Mouse (Mus musculus) right cerebral cortex, postnatal 25 days (tissue): ENCODE data around the gene 4933428G20Rik.

Experiments
- DNase-seq: peaks from one replicate; pipeline ENCODE4 v3.0.0; 2022

Gene 4933428G20Rik

DNA sequence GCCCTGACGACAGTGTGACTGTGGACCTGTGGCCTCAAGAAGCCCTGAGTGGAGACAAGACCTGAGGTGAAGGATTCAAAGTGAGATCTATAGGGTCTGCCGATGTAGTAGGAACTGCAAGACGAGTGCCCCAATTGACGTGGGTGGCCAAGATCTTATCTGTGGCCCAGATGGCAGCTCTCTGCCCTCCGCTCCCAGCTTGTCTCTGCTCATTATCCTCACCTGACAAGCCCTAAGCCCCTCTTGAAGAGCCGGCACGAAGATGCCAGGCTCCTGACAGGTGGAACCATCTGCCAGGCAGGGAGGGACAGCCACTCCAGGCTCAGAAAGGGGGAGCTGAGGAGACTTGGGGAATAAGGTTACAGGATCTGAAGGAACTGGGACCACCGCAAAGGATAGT lies 32.2 kb upstream of the 4933428G20Rik start:
- DNase-seq, result no peak

- DNase-seq, result peak; percentile 92
Measured at GRCm38 (mm10) chr11:97531381-97532260, 31.5 kb upstream of the 4933428G20Rik start.

- no peak for DNase-seq
Measured at GRCm38 (mm10) chr11:97530961-97531360, 30.8 kb upstream of the 4933428G20Rik start.

DNA sequence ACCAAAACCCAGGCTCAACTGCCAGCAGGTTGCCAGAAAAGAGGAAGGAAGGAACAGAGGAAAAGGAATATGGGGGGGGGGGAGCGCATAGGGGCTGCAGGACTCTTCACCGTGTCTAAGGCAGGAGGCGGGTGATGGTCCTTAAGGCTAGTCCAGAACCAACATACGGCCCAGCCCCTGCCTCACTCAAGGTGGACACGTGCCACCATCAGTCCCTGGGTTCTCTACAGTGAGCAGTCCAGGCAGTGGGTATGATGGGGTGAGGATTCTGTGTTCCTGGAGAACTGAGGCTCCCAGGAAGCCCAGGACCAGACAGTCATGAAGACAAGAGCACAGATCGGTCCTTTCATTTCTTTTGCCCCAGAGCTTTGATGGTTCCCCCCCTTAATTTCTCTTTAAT lies 29.9 kb upstream of the 4933428G20Rik start:
- DNase-seq, result no peak

- no peak for DNase-seq
Measured at GRCm38 (mm10) chr11:97528282-97528808, 28.2 kb upstream of the 4933428G20Rik start.

DNA sequence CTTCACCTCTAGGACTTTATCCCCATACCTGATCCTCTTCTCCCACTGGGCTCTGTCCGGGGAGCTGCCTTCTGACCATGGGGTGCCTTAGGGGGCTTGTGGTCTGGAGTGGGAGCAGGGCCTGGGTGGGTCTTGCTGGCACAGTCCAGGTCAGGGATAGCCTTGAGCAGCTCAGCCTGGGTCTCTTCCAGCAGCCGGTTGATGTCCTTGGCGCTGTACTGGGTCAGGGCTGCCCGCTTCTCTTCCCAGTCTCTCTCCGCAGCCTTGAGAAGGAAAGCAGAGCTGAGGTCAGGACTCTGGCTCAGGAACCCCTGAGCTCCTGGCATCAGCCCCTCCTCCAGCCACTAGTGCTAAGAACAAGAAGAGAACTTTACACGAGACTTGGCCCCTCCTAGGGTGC lies 25.2 kb upstream of the 4933428G20Rik start:
- DNase-seq, result no peak

- no peak for DNase-seq
Measured at GRCm38 (mm10) chr11:97524306-97524705, 24.2 kb upstream of the 4933428G20Rik start.

DNA sequence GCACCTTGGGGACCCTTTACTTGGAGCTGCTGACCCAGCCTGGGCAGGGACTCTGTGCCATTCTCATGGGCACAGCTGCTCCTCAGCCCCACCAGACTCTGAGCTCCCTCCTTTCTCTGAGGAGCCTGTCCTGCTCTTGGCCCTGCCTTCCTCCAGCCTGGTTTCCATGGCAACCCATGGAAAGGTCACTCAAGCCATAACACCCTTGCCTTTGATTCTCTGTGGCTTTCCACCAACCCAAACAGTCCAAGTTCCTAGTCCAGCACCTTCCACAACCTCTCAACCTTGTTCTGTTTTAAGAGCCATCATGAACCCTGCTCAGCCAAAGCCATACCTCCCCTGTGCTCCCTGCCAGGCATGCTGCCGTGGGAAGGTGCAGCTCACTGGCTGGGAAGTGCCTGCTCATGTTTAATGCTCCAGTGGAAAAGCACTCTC lies 23.7 kb upstream of the 4933428G20Rik start:
- no peak for DNase-seq

DNA sequence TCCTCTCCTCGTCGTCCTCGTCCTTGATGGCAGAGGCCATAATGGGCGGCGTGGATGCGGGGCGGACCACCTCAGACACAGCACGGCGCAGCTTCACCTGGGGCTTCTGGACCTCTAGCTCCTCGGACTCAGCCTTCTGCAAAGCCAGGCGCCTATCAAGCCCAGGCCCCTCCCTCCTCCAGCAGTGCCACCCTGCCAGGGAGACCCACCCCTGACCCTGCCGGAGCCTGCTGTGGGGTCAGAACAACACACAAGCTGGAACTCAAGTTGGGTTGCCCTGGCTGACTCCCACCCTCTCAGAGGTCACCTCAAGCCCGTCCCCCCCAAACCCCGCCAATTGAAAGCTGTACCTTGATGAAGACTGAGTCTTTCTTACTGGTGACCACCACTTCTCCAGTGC lies 23.0 kb upstream of the 4933428G20Rik start:
- no peak for DNase-seq

DNA sequence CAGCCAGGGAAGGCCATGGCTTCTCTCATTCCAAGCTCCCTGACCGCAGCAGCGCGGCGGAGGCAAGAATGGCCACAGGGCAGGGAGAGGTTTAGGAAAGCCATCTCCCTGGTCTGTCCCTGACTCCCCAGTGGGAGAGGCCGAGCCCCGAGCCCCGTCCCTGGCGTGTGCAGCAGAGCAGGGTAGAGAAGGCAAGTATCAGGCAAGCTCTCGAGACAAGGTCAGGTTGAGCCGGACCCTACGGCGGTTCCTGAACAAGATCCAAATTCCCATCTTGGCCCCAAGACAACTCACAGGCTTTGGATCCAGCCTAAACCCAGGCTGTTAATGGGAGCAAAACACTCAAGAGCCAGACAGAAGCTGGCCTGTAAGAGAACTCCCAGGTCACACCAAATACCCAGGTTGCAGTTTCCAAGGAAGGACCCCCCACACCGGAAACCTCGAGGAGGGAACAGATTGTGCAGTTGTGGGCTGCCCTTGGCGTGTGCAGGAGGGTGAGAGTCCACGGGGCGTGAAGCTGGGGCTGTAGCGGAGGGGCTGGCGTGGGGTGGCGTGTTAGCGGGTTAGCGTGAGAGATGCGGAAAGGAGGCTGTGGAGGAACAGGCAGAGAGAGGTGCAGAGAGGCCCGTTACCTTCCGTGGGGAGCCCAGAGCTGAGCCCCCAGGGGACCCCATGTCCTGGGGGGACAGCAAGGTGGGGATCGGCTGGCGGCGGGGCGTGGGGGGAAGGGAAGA lies 21.8 kb upstream of the 4933428G20Rik start:
- DNase-seq, result no peak

GRCm38 (mm10) chr11:97520541-97520940 lies 20.4 kb upstream of the 4933428G20Rik start:
- no peak for DNase-seq

- no peak for DNase-seq
Measured at GRCm38 (mm10) chr11:97513066-97513465, 12.9 kb upstream of the 4933428G20Rik start.

- DNase-seq, result no peak
Measured at GRCm38 (mm10) chr11:97512511-97512910, 12.4 kb upstream of the 4933428G20Rik start.

- DNase-seq, result no peak
Measured at GRCm38 (mm10) chr11:97511661-97512369, 11.7 kb upstream of the 4933428G20Rik start.

DNA sequence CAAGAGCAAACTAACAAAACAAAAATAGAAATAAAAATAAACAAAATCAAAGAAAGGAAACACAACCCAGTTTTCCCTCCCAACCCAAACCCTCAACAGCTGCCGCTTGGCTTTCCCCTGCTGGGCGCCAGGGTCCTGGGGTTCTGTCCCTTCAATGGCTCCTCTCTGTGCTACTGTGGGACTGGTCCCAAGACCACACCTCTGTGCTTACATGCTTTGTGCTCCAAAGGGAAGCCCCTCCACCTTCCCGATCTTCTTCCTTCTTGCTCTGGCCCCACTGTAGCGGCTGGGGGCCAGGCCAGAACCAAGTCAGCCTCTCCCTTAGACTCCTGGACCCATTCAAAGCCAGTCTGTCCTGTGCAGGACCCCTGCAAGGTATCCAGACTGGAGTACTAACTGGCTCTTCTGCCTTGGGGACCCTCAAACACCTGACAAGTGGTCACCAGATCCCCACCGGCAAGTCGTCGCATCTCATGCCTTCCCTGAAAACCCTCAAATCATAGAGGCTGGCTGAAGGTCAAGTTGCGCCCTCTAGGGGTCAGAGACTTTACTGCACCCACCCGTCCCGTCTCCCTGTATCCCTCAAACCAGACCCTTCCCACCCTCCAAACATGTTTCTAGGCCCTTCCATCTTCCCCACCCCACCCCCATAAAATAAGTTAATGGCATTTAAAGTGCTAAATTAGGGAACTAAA lies 11.0 kb upstream of the 4933428G20Rik start:
- peak; percentile 49 for DNase-seq

GRCm38 (mm10) chr11:97509715-97510485 lies 9.8 kb upstream of the 4933428G20Rik start:
- no peak for DNase-seq

DNA sequence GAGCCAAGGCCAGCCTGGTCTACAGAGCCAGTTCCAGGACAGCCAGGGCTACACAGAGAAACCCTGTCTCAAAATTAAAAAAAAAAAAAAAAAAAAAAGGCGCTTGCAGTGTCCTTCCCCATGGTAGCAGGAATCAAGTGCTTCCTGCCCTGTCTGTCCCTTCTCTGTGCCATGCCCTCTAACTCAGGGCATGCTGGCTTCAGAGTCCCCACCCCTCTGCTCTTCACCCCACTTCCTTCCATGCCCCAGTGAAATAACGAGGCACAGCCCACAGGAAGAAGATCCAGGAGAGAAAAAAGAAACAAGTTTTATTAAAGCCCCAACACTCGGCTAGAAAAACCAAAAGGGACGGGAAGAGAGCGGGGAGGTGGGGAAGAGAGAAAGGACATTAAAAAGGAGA lies 8.9 kb upstream of the 4933428G20Rik start:
- no peak for DNase-seq

GRCm38 (mm10) chr11:97508198-97508597 lies 8.1 kb upstream of the 4933428G20Rik start:
- DNase-seq, result no peak

GRCm38 (mm10) chr11:97506331-97506730 lies 6.2 kb upstream of the 4933428G20Rik start:
- no peak for DNase-seq

DNA sequence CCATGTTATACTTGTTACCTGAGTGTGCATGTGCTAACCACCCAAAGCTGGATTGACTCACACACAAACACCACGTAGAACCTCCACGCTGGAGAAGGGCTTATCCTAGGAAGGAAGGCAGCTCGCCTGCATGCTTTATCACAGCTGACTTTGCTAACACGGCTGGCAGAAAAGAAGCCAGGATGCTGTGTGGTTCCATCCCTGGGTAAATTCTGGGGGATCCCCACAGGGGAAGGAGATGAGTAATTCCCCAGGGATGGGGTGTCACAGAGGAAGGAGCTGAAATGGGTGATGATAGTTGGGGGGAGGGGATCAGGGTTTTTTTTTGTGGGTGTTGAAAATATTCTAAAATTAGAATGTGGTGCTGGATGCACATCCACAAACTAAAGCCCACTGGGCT lies 5.6 kb upstream of the 4933428G20Rik start:
- DNase-seq, result no peak

- no peak for DNase-seq
Measured at GRCm38 (mm10) chr11:97502846-97503245, 2.7 kb upstream of the 4933428G20Rik start.

- peak; percentile 65 for DNase-seq
Measured at GRCm38 (mm10) chr11:97502383-97502782, 2.2 kb upstream of the 4933428G20Rik start.
